Mouse (Mus musculus) ES-E14 (cell line): Measurements from ENCODE around the gene Slc2a5. TPM values are rescaled to one million over a fixed set of nuclear protein-coding genes. Genes with fewer than 3 reads are reported as not detected.

Experiments used
- DNase-seq: peaks from one replicate; pipeline ENCODE4 v3.0.0-alpha.2; 2013; ENCODE audit warnings: low read depth, low spot score
- H3K27ac ChIP-seq: 2 replicates; pipeline ENCODE4 v1.5.1; 2012; ENCODE audit warnings: low read depth, mild to moderate bottlenecking, low read length, moderate library complexity, mixed read lengths; ENCODE audit not compliant: poor library complexity, insufficient read depth, severe bottlenecking
- H3K36me3 ChIP-seq: 2 replicates; pipeline ENCODE4 v1.6.1; 2012; ENCODE audit warnings: mild to moderate bottlenecking, low read length, moderate library complexity, mixed read lengths; ENCODE audit not compliant: control insufficient read depth, poor library complexity, insufficient read depth, severe bottlenecking
- H3K4me1 ChIP-seq, 2 experiments: fragments of 150-350 bp in 1 of 2; sonication (generic) in 1 of 2; 2 replicates each; pipeline ENCODE4 v1.6.1; 2012; ENCODE audit warnings: low read length in 2 of 2, mild to moderate bottlenecking in 1 of 2, mixed read lengths in 1 of 2; ENCODE audit not compliant: control insufficient read depth in 2 of 2, insufficient read depth in 2 of 2, poor library complexity in 1 of 2
- H3K4me3 ChIP-seq, 2 experiments: fragments of 150-350 bp in 1 of 2; sonication (generic) in 1 of 2; 2 replicates each; pipeline ENCODE4 v1.5.1; 2012; ENCODE audit warnings: low read length in 2 of 2, low read depth in 1 of 2, mild to moderate bottlenecking in 1 of 2, mixed read lengths in 1 of 2; ENCODE audit not compliant: insufficient read depth in 1 of 2, poor library complexity in 1 of 2, severe bottlenecking in 1 of 2
- H3K9ac ChIP-seq: 2 replicates; pipeline ENCODE4 v1.6.1; 2012; ENCODE audit warnings: low read depth, mild to moderate bottlenecking, low read length, mixed read lengths; ENCODE audit not compliant: poor library complexity, insufficient read depth, severe bottlenecking
- H3K9me3 ChIP-seq: fragments of 150-350 bp; sonication (generic); 2 replicates; pipeline ENCODE4 v1.6.1; 2012; ENCODE audit warnings: low read depth, mild to moderate bottlenecking, low read length; ENCODE audit not compliant: control insufficient read depth, insufficient read depth
- CHD2 ChIP-seq: IDR thresholded peaks from 2 replicates; pipeline ENCODE4 v1.6.1; 2014; ENCODE audit warnings: mild to moderate bottlenecking, low read depth, low read length, inconsistent platforms
- HCFC1 ChIP-seq: IDR thresholded peaks from 2 replicates; pipeline ENCODE4 v1.6.1; 2012; ENCODE audit warnings: low read length, inconsistent platforms, borderline replicate concordance; ENCODE audit not compliant: insufficient read depth
- MAFK ChIP-seq: IDR thresholded peaks from 2 replicates; pipeline ENCODE4 v1.6.1; 2014; ENCODE audit warnings: mild to moderate bottlenecking, low read depth, low read length, inconsistent platforms; ENCODE audit not compliant: insufficient read depth
- ZC3H11A ChIP-seq: IDR thresholded peaks from 2 replicates; pipeline ENCODE4 v1.6.1; 2012; ENCODE audit warnings: low read depth, mild to moderate bottlenecking, inconsistent platforms, low read length, borderline replicate concordance
- ZNF384 ChIP-seq: IDR thresholded peaks from 2 replicates; pipeline ENCODE4 v1.6.1; 2012; ENCODE audit warnings: low read depth, low read length, inconsistent platforms
- in situ Hi-C, 2 experiments: fragments of 600-800 bp; cut with MboI; formaldehyde crosslinking; loops; one replicate each; pipeline ENCODE4 v1.15.1; 2025; ENCODE audit warnings: low sequenced_read_pairs in 2 of 2, inconsistent platforms in 1 of 2; ENCODE audit not compliant: unreplicated experiment in 2 of 2
- total RNA-seq: library from RNA; depleted of rRNA; stranded (reverse); fragments of 300-350 nt; gene quantifications from 2 replicates; pipeline ENCODE4 v1.2.3, GENCODE M21; 2012

Slc2a5 gene
- total RNA-seq, 1 experiment = 3.2 TPM

- TF ChIP-seq CHD2 (no peak), ZC3H11A (no peak), HCFC1 (no peak), ZNF384 (no peak), MAFK (no peak)
- H3K27ac ChIP-seq = no peak overlapping the region
- H3K4me3 ChIP-seq = no peak overlapping the region
- no peak overlapping the region for H3K9ac ChIP-seq
- in situ Hi-C loops = no loop called here
- peak; percentile 80 for DNase-seq
- H3K4me1 ChIP-seq = peaks cover 0 to 16% of the 10 kb centered on the region in 2 experiments; a peak in 2 of 4 replicates
- no peaks in the 10 kb centered on the region for H3K36me3 ChIP-seq
- H3K9me3 ChIP-seq = no peaks in the 10 kb centered on the region
These were observed 27.0 kb upstream of the Slc2a5 start for GRCm38 (mm10) chr4:150091887-150092582.

- DNase-seq = no peak
- in situ Hi-C loops = no loop called here
- H3K27ac ChIP-seq = no peak overlapping the region
- H3K9me3 ChIP-seq = no peaks in the 10 kb centered on the region
- H3K4me1 ChIP-seq = peaks cover 0 to 16% of the 10 kb centered on the region in 2 experiments; a peak in 2 of 4 replicates
- no peak for TF ChIP-seq CHD2
- no peak for TF ChIP-seq HCFC1
- TF ChIP-seq ZNF384 = no peak
- no peak for TF ChIP-seq ZC3H11A
- TF ChIP-seq MAFK = no peak
- no peak overlapping the region for H3K9ac ChIP-seq
- no peaks in the 10 kb centered on the region for H3K36me3 ChIP-seq
- H3K4me3 ChIP-seq = no peak overlapping the region
These were observed 26.5 kb upstream of the Slc2a5 start for GRCm38 (mm10) chr4:150092583-150092902.

- no peaks in the 10 kb centered on the region for H3K36me3 ChIP-seq
- no peak for DNase-seq
- no peak for TF ChIP-seq MAFK
- TF ChIP-seq CHD2 = no peak
- TF ChIP-seq ZNF384 = no peak
- no peak for TF ChIP-seq ZC3H11A
- TF ChIP-seq HCFC1 = no peak
- H3K4me3 ChIP-seq = no peak overlapping the region
- peaks cover 0 to 16% of the 10 kb centered on the region in 2 experiments; a peak in 2 of 4 replicates for H3K4me1 ChIP-seq
- H3K9ac ChIP-seq = no peak overlapping the region
- no peaks in the 10 kb centered on the region for H3K9me3 ChIP-seq
- H3K27ac ChIP-seq = no peak overlapping the region; the same call in 1 of the 2 replicates
- in situ Hi-C loops = no loop called here
These were observed 25.3 kb upstream of the Slc2a5 start for GRCm38 (mm10) chr4:150093560-150094462.

- no peak for DNase-seq
- in situ Hi-C loops = no loop called here
- peak overlapping the region; percentile 14; the same call in 1 of the 2 replicates for H3K27ac ChIP-seq
- peaks cover 0 to 16% of the 10 kb centered on the region in 2 experiments; a peak in 2 of 4 replicates for H3K4me1 ChIP-seq
- no peak overlapping the region for H3K9ac ChIP-seq
- no peaks in the 10 kb centered on the region for H3K36me3 ChIP-seq
- H3K4me3 ChIP-seq = no peak overlapping the region
- H3K9me3 ChIP-seq = no peaks in the 10 kb centered on the region
- TF ChIP-seq ZC3H11A (no peak), ZNF384 (no peak), HCFC1 (no peak), CHD2 (no peak), MAFK (no peak)
These were observed 24.7 kb upstream of the Slc2a5 start for GRCm38 (mm10) chr4:150094463-150094789.
